Mouse (Mus musculus) limb, embryonic 14.5 days (tissue): ENCODE data around the gene Trim16. TPM values are rescaled to one million over a fixed set of nuclear protein-coding genes. Genes with fewer than 3 reads are reported as not detected.

Experiments used
- ATAC-seq: fragments of 200-750 bp; cut with Nextera tagmentation; 2 replicates; pipeline ENCODE4 v1.8.0; 2017; ENCODE audit warnings: low read depth, moderate number of reproducible peaks, moderate TSS enrichment; ENCODE audit not compliant: low FRiP score
- DNase-seq: peaks from one replicate; pipeline ENCODE4 v3.0.0-alpha.2; 2015; ENCODE audit warnings: low spot score
- H3K27ac ChIP-seq: fragments of 300-500 bp; sonication (generic); replicated peaks from 2 replicates; pipeline ENCODE4 v1.5.1; 2014; ENCODE audit warnings: low read depth, mild to moderate bottlenecking, low read length, moderate library complexity, mixed read lengths
- H3K27me3 ChIP-seq: fragments of 300-500 bp; sonication (generic); 2 replicates; pipeline ENCODE4 v1.6.1; 2014; ENCODE audit warnings: low read length, mixed read lengths; ENCODE audit not compliant: control insufficient read depth, insufficient read depth
- H3K36me3 ChIP-seq: fragments of 300-500 bp; sonication (generic); 2 replicates; pipeline ENCODE4 v1.6.1; 2014; ENCODE audit warnings: mild to moderate bottlenecking, low read length, moderate library complexity, mixed read lengths; ENCODE audit not compliant: control insufficient read depth, insufficient read depth
- H3K4me1 ChIP-seq: fragments of 300-500 bp; sonication (generic); 2 replicates; pipeline ENCODE4 v1.6.1; 2014; ENCODE audit warnings: antibody characterized with exemption, low read length, mixed read lengths; ENCODE audit not compliant: control insufficient read depth, insufficient read depth
- H3K4me2 ChIP-seq: fragments of 300-500 bp; sonication (generic); replicated peaks from 2 replicates; pipeline ENCODE4 v1.6.1; 2014; ENCODE audit warnings: low read depth, mild to moderate bottlenecking, low read length, moderate library complexity; ENCODE audit not compliant: severe bottlenecking
- H3K4me3 ChIP-seq: fragments of 300-500 bp; sonication (generic); replicated peaks from 2 replicates; pipeline ENCODE4 v1.5.1; 2014; ENCODE audit warnings: low read length
- H3K9ac ChIP-seq: fragments of 300-500 bp; sonication (generic); 2 replicates; pipeline ENCODE4 v1.6.1; 2014; ENCODE audit warnings: mild to moderate bottlenecking, low read depth, low read length, moderate library complexity; ENCODE audit not compliant: severe bottlenecking
- H3K9me3 ChIP-seq: fragments of 300-500 bp; sonication (generic); 2 replicates; pipeline ENCODE4 v1.6.1; 2016; ENCODE audit warnings: low read length; ENCODE audit not compliant: control insufficient read depth
- POLR2A ChIP-seq: fragments of 200-500 bp; IDR thresholded peaks from 2 replicates; pipeline ENCODE4 v1.8.0; 2012; ENCODE audit warnings: inconsistent platforms, mild to moderate bottlenecking, moderate library complexity, borderline replicate concordance; ENCODE audit not compliant: insufficient read depth, insufficient read length; ENCODE audit errors: extremely low read depth
- WGBS: fragments of 180-500 bp; shearing (Covaris S2); extraction: QIAGEN DNeasy Blood & Tissue Kit; methylation state at CpG from one replicate; pipeline ENCODE4 v1.1.7; 2014; 5-methylcytosine and 5-hydroxymethylcytosine counted together
- polyA plus RNA-seq, 2 experiments: library from polyadenylated mRNA; depleted of rRNA in 1 of 2; stranded (reverse) in 1 of 2; unstranded in 1 of 2; fragments of >200 nt; fragmentation: Nextera tagmentation in 1 of 2; extraction: Ambion mirVana in 1 of 2; gene quantifications; 2 replicates each; pipeline versions ENCODE4 v1.2.1 to v1.2.3; 2012 to 2014

The Trim16 gene
- polyA plus RNA-seq, 2 experiments = 14.3 to 19.8 TPM

- Histone ChIP-seq H3K4me1 (peaks cover 2% of the 10 kb centered on the region; the same call in 1 of the 2 replicates), H3K9me3 (no peaks in the 10 kb centered on the region), H3K4me3 (no peak overlapping the region), H3K27ac (no peak overlapping the region), H3K36me3 (peaks cover 58% of the 10 kb centered on the region), H3K4me2 (no peak overlapping the region), H3K9ac (no peak overlapping the region), H3K27me3 (no peaks in the 10 kb centered on the region)
- DNase-seq = no peak
- ATAC-seq = no peak
- no peak for TF ChIP-seq POLR2A
- WGBS = 86% methylated on average over 5 of the region's 5 CpGs
Observed at GRCm38 (mm10) chr11:62885323-62885722, 65.3 kb downstream of the Trim16 start.

GRCm38 (mm10) chr11:62890796-62891195, 70.8 kb downstream of the Trim16 start:
- TF ChIP-seq POLR2A = no peak
- DNase-seq = no peak
- Histone ChIP-seq H3K36me3 (peaks cover 85% of the 10 kb centered on the region), H3K27ac (no peak overlapping the region), H3K4me1 (no peaks in the 10 kb centered on the region), H3K4me3 (no peak overlapping the region), H3K27me3 (no peaks in the 10 kb centered on the region), H3K9me3 (no peaks in the 10 kb centered on the region), H3K4me2 (no peak overlapping the region), H3K9ac (no peak overlapping the region)
- no peak for ATAC-seq
- whole genome bisulfite sequencing = 70% methylated on average over 4 of the region's 4 CpGs

- DNase-seq (no peak), ATAC-seq (no peak)
- Histone ChIP-seq H3K27ac (no peak overlapping the region), H3K4me3 (no peak overlapping the region), H3K4me2 (no peak overlapping the region), H3K9ac (no peak overlapping the region), H3K4me1 (no peaks in the 10 kb centered on the region), H3K27me3 (no peaks in the 10 kb centered on the region), H3K36me3 (peaks cover 77% of the 10 kb centered on the region), H3K9me3 (no peaks in the 10 kb centered on the region)
- no peak for TF ChIP-seq POLR2A
- 87% methylated on average over 11 of the region's 11 CpGs for WGBS
Observed at GRCm38 (mm10) chr11:62891763-62892162, 71.7 kb downstream of the Trim16 start.

Other genes with a start within 250 kb of the Trim16 start
- 2.7 and 2.8 TPM in 2 replicates for gene Trpv2, start 245.7 kb upstream of the Trim16 start, polyA plus RNA-seq (2012; rRNA removed)
- gene Trpv2, start 245.7 kb upstream of the Trim16 start, polyA plus RNA-seq (2014; fragmentation: Nextera tagmentation; extraction: Ambion mirVana) = 2.9 and 4.3 TPM in 2 replicates
- gene Lrrc75a, start 171.7 kb upstream of the Trim16 start, polyA plus RNA-seq (2012; rRNA removed) = 19.2 and 25.6 TPM in 2 replicates
- 13.7 and 20.5 TPM in 2 replicates for gene Lrrc75a, start 171.7 kb upstream of the Trim16 start, polyA plus RNA-seq (2014; fragmentation: Nextera tagmentation; extraction: Ambion mirVana)
- 69.7 and 87.4 TPM in 2 replicates for gene Mmgt2, start 171.6 kb upstream of the Trim16 start, polyA plus RNA-seq (2012; rRNA removed)
- 56.9 and 66.1 TPM in 2 replicates for gene Mmgt2, start 171.6 kb upstream of the Trim16 start, polyA plus RNA-seq (2014; fragmentation: Nextera tagmentation; extraction: Ambion mirVana)
- gene Zfp287, start 88.3 kb upstream of the Trim16 start, polyA plus RNA-seq (2012; rRNA removed) = 7.7 and 8.9 TPM in 2 replicates
- gene Zfp287, start 88.3 kb upstream of the Trim16 start, polyA plus RNA-seq (2014; fragmentation: Nextera tagmentation; extraction: Ambion mirVana) = 9.2 and 10.7 TPM in 2 replicates
- gene Gm10428, start 67.1 kb upstream of the Trim16 start, polyA plus RNA-seq (2012; rRNA removed) = not detected in 2 replicates
- not detected in 2 replicates for gene Gm10428, start 67.1 kb upstream of the Trim16 start, polyA plus RNA-seq (2014; fragmentation: Nextera tagmentation; extraction: Ambion mirVana)
- 14.0 and 17.0 TPM in 2 replicates for gene Zfp286, start 30.8 kb upstream of the Trim16 start, polyA plus RNA-seq (2012; rRNA removed)
- gene Zfp286, start 30.8 kb upstream of the Trim16 start, polyA plus RNA-seq (2014; fragmentation: Nextera tagmentation; extraction: Ambion mirVana) = 22.2 and 31.9 TPM in 2 replicates
- gene Fbxw10, start 26.8 kb downstream of the Trim16 start, polyA plus RNA-seq (2012; rRNA removed) = 0.63 and 0.67 TPM in 2 replicates
- gene Fbxw10, start 26.8 kb downstream of the Trim16 start, polyA plus RNA-seq (2014; fragmentation: Nextera tagmentation; extraction: Ambion mirVana) = 0.56 and 0.72 TPM in 2 replicates
- gene Tvp23b, start 59.2 kb downstream of the Trim16 start, polyA plus RNA-seq (2012; rRNA removed) = 38.2 and 40.1 TPM in 2 replicates
- 60.4 and 65.6 TPM in 2 replicates for gene Tvp23b, start 59.2 kb downstream of the Trim16 start, polyA plus RNA-seq (2014; fragmentation: Nextera tagmentation; extraction: Ambion mirVana)
- 0.52 TPM in 1 of 2 replicates, not detected in the other for gene Cdrt4, start 131.0 kb downstream of the Trim16 start, polyA plus RNA-seq (2012; rRNA removed)
- 0.36 and 0.58 TPM in 2 replicates for gene Cdrt4, start 131.0 kb downstream of the Trim16 start, polyA plus RNA-seq (2014; fragmentation: Nextera tagmentation; extraction: Ambion mirVana)
- 0.04 and 0.06 TPM in 2 replicates for gene Tekt3, start 241.4 kb downstream of the Trim16 start, polyA plus RNA-seq (2012; rRNA removed)
- gene Tekt3, start 241.4 kb downstream of the Trim16 start, polyA plus RNA-seq (2014; fragmentation: Nextera tagmentation; extraction: Ambion mirVana) = 0.26 and 0.30 TPM in 2 replicates